Mouse (Mus musculus): ENCODE data around the gene Bid. TPM values are rescaled to one million over a fixed set of nuclear protein-coding genes. Genes with fewer than 3 reads are reported as not detected.
"Not testable (repeated sequence)": the region's sequence is repeated elsewhere in the genome, so short reads cannot be mapped to it uniquely, and the experiment has no call there.

The Bid gene
- total RNA-seq, 2 experiments from 2014 or later, result 55.4 to 91.0 TPM

- ATAC-seq (replicated peaks; ENCODE audit: poor library complexity), result peak; percentile 55
Measured at GRCm38 (mm10) chr6:120907876-120908597, 8.6 kb downstream of the Bid start.

GRCm38 (mm10) chr6:120906521-120906920, 10.1 kb downstream of the Bid start:
- ATAC-seq (replicated peaks; ENCODE audit: poor library complexity), result no peak

DNA sequence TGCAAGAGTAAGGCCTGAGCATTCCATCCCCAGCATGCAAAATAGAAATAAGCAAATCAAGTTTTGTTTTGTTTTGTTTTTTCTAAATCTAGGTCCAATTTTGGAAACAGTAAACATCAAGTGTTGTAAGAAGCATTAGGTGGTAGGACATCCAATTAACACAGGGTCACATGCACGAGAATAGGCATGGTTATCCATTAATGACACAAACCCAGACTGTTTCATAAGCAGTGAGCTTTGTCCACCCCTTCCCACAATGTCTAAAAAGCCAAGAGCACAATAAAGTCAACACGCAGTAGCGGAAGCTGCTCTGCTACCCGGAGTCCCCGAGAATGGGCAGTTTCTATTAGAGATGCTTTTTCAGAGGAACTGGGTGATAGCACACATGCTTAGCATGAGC, 11.5 kb downstream of the Bid start:
- ATAC-seq (replicated peaks; ENCODE audit: poor library complexity), result no peak

DNA sequence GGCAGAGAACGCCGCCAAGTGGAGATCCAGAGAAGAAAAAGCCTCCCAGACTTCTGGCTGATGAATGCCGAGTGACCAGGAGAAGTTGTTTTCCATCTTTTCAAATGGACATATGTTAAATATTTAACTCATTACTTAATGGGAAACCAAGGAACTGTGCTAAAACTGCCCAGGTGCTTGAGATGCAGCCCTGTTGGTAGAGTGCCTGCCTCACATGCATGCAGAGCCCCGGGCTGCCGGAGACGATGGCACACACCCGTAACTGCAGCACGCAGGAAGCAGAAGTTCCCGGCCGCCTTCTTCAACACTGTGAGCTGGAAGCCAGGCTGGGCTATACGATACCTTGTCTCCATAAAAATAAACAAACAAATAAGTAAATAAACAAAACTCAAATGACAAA, 12.7 kb downstream of the Bid start:
- no peak for ATAC-seq (replicated peaks; ENCODE audit: poor library complexity)

DNA sequence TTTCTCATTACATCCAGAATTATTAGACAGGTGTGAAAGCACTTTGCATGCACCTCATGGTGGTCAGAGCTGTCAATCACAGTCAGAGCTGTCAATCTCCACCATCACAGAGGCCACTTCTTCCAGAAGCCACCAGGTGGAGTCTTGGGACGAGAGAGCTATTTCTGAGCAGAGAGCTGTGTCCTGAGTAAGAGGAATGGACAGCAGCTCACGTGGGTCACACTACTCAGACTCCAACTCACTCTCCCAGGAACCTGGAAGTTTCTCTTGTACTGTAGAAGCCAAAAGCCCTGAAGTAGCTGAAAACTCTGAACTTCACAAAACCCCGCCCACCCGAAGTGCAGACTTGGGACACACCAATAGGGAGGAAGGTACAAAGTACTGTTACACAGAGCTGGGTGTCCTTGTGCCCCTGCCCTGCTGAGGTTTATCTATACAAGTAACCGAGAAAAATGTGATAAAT, 13.2 kb downstream of the Bid start:
- peak; percentile 66 for ATAC-seq (replicated peaks; ENCODE audit: poor library complexity)

- peak; percentile 79 for ATAC-seq (replicated peaks; ENCODE audit: poor library complexity)
Measured at GRCm38 (mm10) chr6:120901776-120902645, 14.6 kb downstream of the Bid start.

DNA sequence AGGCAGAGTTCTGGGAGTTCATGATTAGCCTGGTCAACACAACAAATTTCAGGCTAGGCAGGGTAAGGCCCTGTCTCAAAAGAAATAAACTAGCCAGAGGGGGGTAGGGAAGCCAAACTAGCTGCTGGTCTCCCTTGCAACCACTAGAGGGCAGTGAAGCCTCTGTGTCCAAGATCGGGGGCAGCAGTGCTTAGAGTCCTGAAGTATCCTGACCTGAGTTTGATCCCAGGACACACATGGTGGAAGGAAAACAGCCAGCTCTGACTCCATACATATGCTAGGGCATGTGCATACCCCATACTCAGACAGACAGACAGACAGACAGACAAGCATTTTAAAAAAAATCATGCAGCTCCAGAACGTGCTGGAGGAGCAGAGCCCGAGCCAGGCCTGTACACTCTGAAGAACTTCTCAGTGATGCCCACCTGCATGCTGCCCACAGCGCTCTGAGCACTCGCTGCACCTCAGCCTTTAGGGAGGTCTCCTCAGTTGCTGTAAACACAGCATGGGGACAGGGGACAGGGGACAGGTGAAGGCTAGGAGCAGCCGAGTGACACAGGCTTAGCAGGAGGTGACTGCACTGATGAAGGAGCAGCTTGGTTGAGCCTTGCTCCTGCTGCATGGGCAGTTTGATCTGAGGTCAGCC, 18.3 kb downstream of the Bid start:
- ATAC-seq (replicated peaks; ENCODE audit: poor library complexity), result peak; percentile 72

GRCm38 (mm10) chr6:120894524-120894923, 22.1 kb downstream of the Bid start:
- ATAC-seq (replicated peaks; ENCODE audit: poor library complexity), result no peak

DNA sequence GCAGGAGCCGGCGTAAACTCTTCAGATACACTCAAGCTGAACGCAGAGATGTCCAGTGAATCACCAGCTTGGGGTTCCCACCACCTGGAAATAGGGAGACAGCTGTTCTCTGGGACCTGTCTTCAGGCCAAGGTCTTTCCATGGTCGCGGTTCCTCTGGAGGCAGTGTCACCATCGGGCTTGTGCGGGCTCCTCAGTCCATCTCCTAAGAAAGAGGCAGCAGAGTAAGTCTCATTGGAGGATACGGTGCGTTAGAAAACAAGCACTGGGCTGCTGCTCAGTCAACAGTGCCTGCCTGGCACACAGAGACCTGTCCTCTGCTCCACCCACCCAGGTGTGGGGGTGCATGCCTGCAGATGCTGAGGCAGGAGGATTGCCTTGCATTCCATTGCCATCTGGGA, 22.6 kb downstream of the Bid start:
- ATAC-seq (replicated peaks; ENCODE audit: poor library complexity), result no peak

- no peak for ATAC-seq (replicated peaks; ENCODE audit: poor library complexity)
Measured at GRCm38 (mm10) chr6:120886696-120887095, 30.0 kb downstream of the Bid start.

- ATAC-seq (replicated peaks; ENCODE audit: poor library complexity), result no peak
Measured at GRCm38 (mm10) chr6:120884436-120884835, 32.2 kb downstream of the Bid start.

DNA sequence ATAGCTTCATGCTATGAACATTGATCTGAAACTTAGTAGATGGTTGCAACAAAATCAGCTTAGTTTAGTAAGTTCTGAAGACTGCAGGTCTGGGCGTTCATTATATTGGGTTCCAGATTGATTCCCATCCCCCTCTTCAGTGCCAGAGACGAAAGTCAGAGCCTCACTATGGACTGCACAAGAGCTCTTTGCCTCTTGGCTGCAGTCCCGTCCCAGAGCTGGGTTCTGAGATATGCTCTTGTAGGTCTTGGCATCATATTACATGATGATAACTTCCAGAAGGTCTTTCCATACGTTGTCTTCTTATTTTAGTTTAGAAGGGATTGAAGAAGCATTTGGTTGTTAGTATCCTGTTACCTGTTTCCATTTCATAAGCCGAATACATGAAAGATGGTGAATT, 37.6 kb downstream of the Bid start:
- ATAC-seq (replicated peaks; ENCODE audit: poor library complexity), result no peak

DNA sequence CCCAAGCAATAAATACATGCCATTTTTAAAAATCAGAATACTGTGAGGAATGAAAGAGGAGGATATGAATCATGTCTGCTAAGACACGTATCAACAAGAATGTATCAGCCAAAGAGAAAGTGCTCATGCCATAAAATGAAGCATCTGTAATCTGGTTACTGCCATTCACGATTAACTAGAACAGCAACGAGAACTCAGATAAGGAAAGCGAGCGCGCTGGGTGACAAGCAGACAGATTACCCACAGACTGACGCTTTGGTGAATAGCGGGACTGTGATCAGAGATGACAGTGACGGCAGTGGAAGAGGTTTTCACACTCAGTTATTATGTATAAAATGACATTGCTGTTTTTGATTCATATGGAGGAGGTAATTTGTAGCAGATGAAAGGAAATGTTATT, 42.8 kb downstream of the Bid start:
- peak; percentile 92 for ATAC-seq (replicated peaks; ENCODE audit: poor library complexity)

- ATAC-seq (replicated peaks; ENCODE audit: poor library complexity), result no peak
Measured at GRCm38 (mm10) chr6:120871286-120871685, 45.4 kb downstream of the Bid start.

DNA sequence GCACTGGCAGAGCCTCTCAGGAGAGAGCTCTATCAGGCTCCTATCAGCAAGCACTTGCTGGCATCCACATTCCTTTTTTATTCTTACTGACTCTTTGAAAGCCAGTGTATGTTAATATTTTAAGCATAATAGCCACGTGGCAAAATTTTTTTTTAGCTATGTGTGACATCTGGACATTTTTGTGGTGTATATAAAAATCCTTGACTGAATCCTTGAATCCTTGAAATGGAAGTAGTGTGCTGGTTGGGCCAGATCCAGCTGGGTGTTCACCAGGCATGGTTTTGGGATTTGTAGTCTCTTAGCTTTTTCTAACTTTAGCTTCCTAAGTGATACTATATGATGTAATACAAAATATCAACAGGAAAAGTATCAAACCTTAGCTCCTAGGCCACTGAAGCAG, 47.8 kb downstream of the Bid start:
- no peak for ATAC-seq (replicated peaks; ENCODE audit: poor library complexity)

DNA sequence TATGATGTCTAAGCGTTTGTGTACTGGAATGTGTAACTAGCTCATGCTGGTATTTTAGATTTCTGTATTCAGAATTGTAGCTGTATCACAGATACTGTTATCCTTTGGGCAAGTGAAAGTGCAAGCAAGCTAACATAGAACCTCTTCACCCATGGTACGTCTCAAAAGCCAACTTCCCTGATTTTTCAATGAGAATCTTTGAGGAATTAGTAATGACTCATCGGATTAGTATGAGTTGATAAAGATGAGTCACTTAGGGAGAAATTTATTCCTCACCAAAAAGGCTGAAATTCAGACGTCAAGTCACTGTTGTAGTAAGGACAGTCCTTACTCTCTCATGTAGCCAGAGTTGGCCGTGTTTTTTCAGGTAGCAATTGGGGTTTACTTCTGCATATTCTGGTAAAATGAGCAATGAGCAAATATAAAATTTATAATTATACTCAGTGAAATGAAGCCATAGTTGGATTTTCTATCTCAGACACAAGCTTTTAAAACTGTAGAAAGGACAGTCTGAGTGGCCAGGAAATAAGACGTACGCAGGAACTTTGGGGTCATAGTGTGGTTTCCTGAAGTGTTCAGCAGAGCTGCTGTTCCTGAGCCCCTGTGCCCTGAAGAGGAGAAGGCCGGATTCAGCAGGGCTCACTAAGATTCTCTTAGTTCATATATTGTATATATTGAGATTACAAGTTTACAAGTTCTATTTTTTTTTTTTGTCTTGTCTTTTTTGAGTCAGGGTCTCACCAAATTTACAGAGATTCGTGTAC, 50.4 kb downstream of the Bid start:
- peak; percentile 65 for ATAC-seq (replicated peaks; ENCODE audit: poor library complexity)

GRCm38 (mm10) chr6:120860079-120860478, 56.6 kb downstream of the Bid start:
- ATAC-seq (replicated peaks; ENCODE audit: poor library complexity), result no peak

- 0 out of 2 replicates have a peak, but pooled peaks have one; percentile 21 for ATAC-seq (replicated peaks; ENCODE audit: poor library complexity)
Measured at GRCm38 (mm10) chr6:120858217-120858711, 58.4 kb downstream of the Bid start.

- peak; percentile 99 for ATAC-seq (replicated peaks; ENCODE audit: poor library complexity)
Measured at GRCm38 (mm10) chr6:120854413-120854812, 62.2 kb downstream of the Bid start.

DNA sequence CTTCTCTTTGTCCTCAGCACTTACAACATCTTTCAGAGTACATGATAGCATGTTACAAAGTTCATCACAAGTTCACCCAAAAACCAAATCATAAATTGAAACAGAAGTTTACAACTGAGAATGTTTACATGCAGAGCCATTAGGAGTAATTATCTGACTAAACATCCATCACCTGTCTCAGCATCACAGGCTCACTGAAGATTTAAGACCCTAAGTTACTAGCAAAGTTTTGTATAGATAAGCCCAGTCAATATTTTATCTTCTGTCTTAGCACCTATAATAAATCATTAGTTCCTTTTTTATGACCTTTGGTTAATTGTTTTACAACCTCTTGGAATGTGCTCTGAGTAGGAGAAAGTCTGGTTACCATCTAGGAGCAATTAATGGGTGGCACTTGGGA, 65.9 kb downstream of the Bid start:
- not testable (repeated sequence) for ATAC-seq (replicated peaks; ENCODE audit: poor library complexity)

Data from megakaryocyte progenitor cell, adult 5-6 weeks (primary cell).